Mouse (Mus musculus) myocyte (in vitro differentiated cells): ENCODE measurements around the gene Rgs6. TPM values are rescaled to one million over a fixed set of nuclear protein-coding genes. Genes with fewer than 3 reads are reported as not detected.

Source experiments
- H3K27me3 ChIP-seq: one replicate; pipeline ENCODE4 v1.6.1; 2011; ENCODE audit not compliant: control insufficient read depth, insufficient read depth, insufficient read length
- H3K36me3 ChIP-seq: one replicate; pipeline ENCODE4 v1.6.1; 2011; ENCODE audit not compliant: control insufficient read depth, insufficient read depth
- H3K4me2 ChIP-seq: one replicate; pipeline ENCODE4 v1.6.1; 2011; ENCODE audit warnings: low read depth, control low read depth
- H3K4me3 ChIP-seq: one replicate; pipeline ENCODE4 v1.5.1; 2011; ENCODE audit warnings: mild to moderate bottlenecking, control low read depth, moderate library complexity
- H3K79me2 ChIP-seq: one replicate; pipeline ENCODE4 v1.6.1; 2011; ENCODE audit not compliant: control insufficient read depth, insufficient read depth
- H3ac ChIP-seq: one replicate; pipeline ENCODE4 v1.6.1; 2011; ENCODE audit not compliant: control insufficient read depth, insufficient read length
- CEBPB ChIP-seq: IDR thresholded peaks from 2 replicates; pipeline ENCODE4 v1.6.1; 2011; ENCODE audit warnings: mild to moderate bottlenecking, moderate library complexity; ENCODE audit not compliant: poor library complexity, insufficient read depth, severe bottlenecking
- E2F4 ChIP-seq: IDR thresholded peaks from one replicate; pipeline ENCODE4 v1.6.1; 2011; ENCODE audit warnings: mild to moderate bottlenecking, control low read depth, moderate library complexity; ENCODE audit not compliant: insufficient read depth
- MAX ChIP-seq: IDR thresholded peaks from one replicate; pipeline ENCODE4 v1.6.1; 2011; ENCODE audit warnings: low read depth, mild to moderate bottlenecking, control low read depth
- MYOD1 ChIP-seq, 3 experiments: IDR thresholded peaks; one replicate each; pipeline ENCODE4 v1.6.1; 2011; ENCODE audit warnings: control low read depth in 2 of 3, low read depth in 2 of 3, mild to moderate bottlenecking in 2 of 3, moderate library complexity in 1 of 3; ENCODE audit not compliant: insufficient read length in 2 of 3, control insufficient read depth in 1 of 3
- MYOG ChIP-seq, 3 experiments: IDR thresholded peaks; one replicate each; pipeline ENCODE4 v1.6.1; 2011; ENCODE audit warnings: control low read depth in 2 of 3, low read depth in 2 of 3, mild to moderate bottlenecking in 2 of 3; ENCODE audit not compliant: insufficient read length in 2 of 3, control insufficient read depth in 1 of 3, insufficient read depth in 1 of 3
- POLR2A ChIP-seq: IDR thresholded peaks from one replicate; pipeline ENCODE4 v1.6.1; 2011; ENCODE audit warnings: low read depth, mild to moderate bottlenecking, control low read depth, moderate library complexity; ENCODE audit not compliant: insufficient read length
- POLR2AphosphoS2 ChIP-seq: IDR thresholded peaks from one replicate; pipeline ENCODE4 v1.6.1; 2011; ENCODE audit warnings: low read depth, control low read depth; ENCODE audit not compliant: insufficient read length
- REST ChIP-seq: IDR thresholded peaks from one replicate; pipeline ENCODE4 v1.6.1; 2011; ENCODE audit warnings: mild to moderate bottlenecking, control low read depth, moderate library complexity; ENCODE audit not compliant: insufficient read depth, insufficient read length
- SRF ChIP-seq: IDR thresholded peaks from one replicate; pipeline ENCODE4 v1.6.1; 2011; ENCODE audit warnings: low read depth; ENCODE audit not compliant: control insufficient read depth, insufficient read length
- TCF12 ChIP-seq: IDR thresholded peaks from one replicate; pipeline ENCODE4 v1.6.1; 2011; ENCODE audit warnings: mild to moderate bottlenecking, control low read depth; ENCODE audit not compliant: poor library complexity, insufficient read depth, severe bottlenecking
- TCF3 ChIP-seq: IDR thresholded peaks from one replicate; pipeline ENCODE4 v1.6.1; 2011; ENCODE audit warnings: low read depth, control low read depth; ENCODE audit not compliant: insufficient read length
- USF1 ChIP-seq: IDR thresholded peaks from one replicate; pipeline ENCODE4 v1.6.1; 2011; ENCODE audit warnings: low read depth, mild to moderate bottlenecking, control low read depth, moderate library complexity
- polyA plus RNA-seq: library from polyadenylated mRNA; unstranded; fragments of >200 nt; fragmentation: generic; extraction: Trizol; gene quantifications from one replicate; pipeline ENCODE4 v1.2.1, GENCODE M21; 2012; ENCODE audit warnings: missing spikeins

Rgs6 gene
- polyA plus RNA-seq, 1 experiment, result not detected

DNA sequence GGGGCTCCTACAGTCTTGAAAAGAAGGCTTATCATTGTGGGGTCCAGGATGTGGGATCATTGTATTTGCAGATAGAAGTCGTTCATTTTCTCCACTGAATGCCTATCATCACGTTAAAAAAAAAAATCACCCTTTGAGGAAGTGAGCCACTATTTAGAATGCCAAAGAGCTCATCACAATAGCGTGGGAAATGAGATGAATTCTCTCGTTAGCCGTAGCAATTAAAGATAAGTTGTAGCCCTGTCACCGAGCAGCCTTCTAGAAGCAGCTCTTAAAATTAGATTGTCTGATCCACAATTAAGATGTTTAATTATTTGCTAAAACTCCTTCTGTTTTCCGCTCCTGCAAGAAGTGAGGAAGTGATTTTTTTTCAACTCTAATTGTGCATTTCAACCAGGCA is 459.6 kb downstream of the Rgs6 start:
- H3ac ChIP-seq, result no peak overlapping the region
- TF ChIP-seq SRF (no peak), MAX (no peak), MYOD1 (IDR thresholded peaks at IDR 0.05; ENCODE audit: control insufficient read depth in 1 of 3, insufficient read length in 2 of 3, low read depth in 2 of 3) (no peak), TCF12 (no peak)
- H3K4me2 ChIP-seq, result no peak overlapping the region
- no peaks in the 10 kb centered on the region for H3K27me3 ChIP-seq
- H3K36me3 ChIP-seq, result no peaks in the 10 kb centered on the region
- no peak overlapping the region for H3K4me3 ChIP-seq
- H3K79me2 ChIP-seq, result no peaks in the 10 kb centered on the region

GRCm38 (mm10) chr12:83050514-83050913 is 462.4 kb downstream of the Rgs6 start:
- H3K79me2 ChIP-seq, result no peaks in the 10 kb centered on the region
- TF ChIP-seq MYOG (IDR thresholded peaks at IDR 0.05; ENCODE audit: control insufficient read depth in 1 of 3, insufficient read depth in 1 of 3, insufficient read length in 2 of 3, low read depth in 2 of 3) (no peak), POLR2AphosphoS2 (no peak), TCF3 (no peak), MAX (no peak), E2F4 (no peak), POLR2A (no peak), USF1 (no peak), REST (no peak), SRF (no peak), CEBPB (no peak), MYOD1 (IDR thresholded peaks at IDR 0.05; ENCODE audit: control insufficient read depth in 1 of 3, insufficient read length in 2 of 3, low read depth in 2 of 3) (no peak), TCF12 (no peak)
- H3K27me3 ChIP-seq, result no peaks in the 10 kb centered on the region
- H3ac ChIP-seq, result no peak overlapping the region
- H3K36me3 ChIP-seq, result no peaks in the 10 kb centered on the region
- H3K4me2 ChIP-seq, result no peak overlapping the region
- no peak overlapping the region for H3K4me3 ChIP-seq

DNA sequence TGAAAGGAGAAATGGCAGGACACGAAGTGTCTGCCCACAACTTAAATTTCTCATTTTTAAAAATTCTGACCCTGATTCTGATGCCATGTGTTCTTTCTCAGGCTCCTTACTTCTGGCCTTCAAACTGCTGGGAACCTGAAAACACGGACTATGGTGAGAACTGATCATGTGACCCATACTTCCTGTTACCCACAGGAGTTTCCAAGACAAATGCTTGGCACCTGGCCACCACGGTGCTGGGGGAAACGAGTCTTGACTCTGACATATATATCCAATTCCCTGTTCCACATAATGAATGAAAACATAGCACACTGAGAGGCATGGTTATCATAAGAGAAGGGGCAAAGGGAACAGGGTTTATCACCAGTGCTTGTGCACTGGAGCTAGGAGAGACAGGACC is 464.3 kb downstream of the Rgs6 start:
- no peaks in the 10 kb centered on the region for H3K79me2 ChIP-seq
- no peak overlapping the region for H3ac ChIP-seq
- TF ChIP-seq MYOD1 (IDR thresholded peaks at IDR 0.05; ENCODE audit: control insufficient read depth in 1 of 3, insufficient read length in 2 of 3, low read depth in 2 of 3) (no peak), TCF3 (no peak), USF1 (no peak), TCF12 (no peak), POLR2A (no peak), POLR2AphosphoS2 (no peak), MYOG (IDR thresholded peaks at IDR 0.05; ENCODE audit: control insufficient read depth in 1 of 3, insufficient read depth in 1 of 3, insufficient read length in 2 of 3, low read depth in 2 of 3) (no peak), CEBPB (no peak), SRF (no peak), REST (no peak), E2F4 (no peak), MAX (no peak)
- no peaks in the 10 kb centered on the region for H3K27me3 ChIP-seq
- no peak overlapping the region for H3K4me3 ChIP-seq
- H3K4me2 ChIP-seq, result no peak overlapping the region
- H3K36me3 ChIP-seq, result no peaks in the 10 kb centered on the region

- Histone ChIP-seq H3K79me2 (no peaks in the 10 kb centered on the region), H3K4me2 (no peak overlapping the region), H3ac (no peak overlapping the region), H3K36me3 (no peaks in the 10 kb centered on the region), H3K27me3 (no peaks in the 10 kb centered on the region), H3K4me3 (no peak overlapping the region)
- no peak for TF ChIP-seq POLR2AphosphoS2
Measured at GRCm38 (mm10) chr12:83055690-83056089, 467.6 kb downstream of the Rgs6 start.

- Histone ChIP-seq H3K4me3 (no peak overlapping the region), H3K27me3 (peaks cover 6% of the 10 kb centered on the region), H3K4me2 (no peak overlapping the region), H3K79me2 (no peaks in the 10 kb centered on the region), H3K36me3 (no peaks in the 10 kb centered on the region), H3ac (no peak overlapping the region)
- TF ChIP-seq POLR2AphosphoS2 (no peak), MYOD1 (IDR thresholded peaks at IDR 0.05; ENCODE audit: control insufficient read depth in 1 of 3, insufficient read length in 2 of 3, low read depth in 2 of 3) (no peak), USF1 (no peak), REST (no peak), TCF3 (no peak), E2F4 (no peak), MAX (no peak), TCF12 (no peak)
Measured at GRCm38 (mm10) chr12:83066426-83066825, 478.3 kb downstream of the Rgs6 start.
